In genomic region chr1:188313303-188313702, GRCm38 (mm10) we compare ENCODE assay signal across 21 mouse cellular contexts. TPM values are rescaled to one million over a fixed set of nuclear protein-coding genes. Genes with fewer than 3 reads are reported as not detected.
A peak's percentile ranks its signal among the peaks of the same experiment; 100 is the strongest.
DNase-seq lines count a peak whose midpoint lies in the region; ATAC-seq lines count a peak whose summit lies in the region.
"Had no signal": no experiment of that assay in that cellular context is flagged by ENCODE, and none has a peak within 500 bp of the region (broad histone marks: within the 10 kb centered on the region; RNA-seq: fewer than 3 reads in every experiment).

No protein-coding gene starts in this region.

- no peak for DNase-seq in frontal cortex, postnatal 10 days (ENCODE audit: low spot score in 2 of 2)
- DNase-seq in brain, adult 2 months (ENCODE audit: low read depth, low spot score) = peak; percentile 38
- DNase-seq in telencephalon, adult 2 months (ENCODE audit: low read depth, low spot score) = peak; percentile 64
- DNase-seq: adrenal gland, adult 2 months; adrenal gland, postnatal 10 days; adrenal gland, postnatal 25 days; cerebellum, adult 11-12 months; cerebellum, adult 2 months; cerebellum, adult 9-10 months; cerebellum, postnatal 10 days; cerebellum, postnatal 25 days; embryo, embryonic 11 days had no signal

- H3K27me3 ChIP-seq in hindbrain, embryonic 16.5 days (replicated peaks; ENCODE audit: control insufficient read depth, insufficient read depth, low read length) = no peaks in the 10 kb centered on the region
- H3K27me3 ChIP-seq: embryonic facial prominence, embryonic 13.5 days; embryonic facial prominence, embryonic 15.5 days; forebrain, embryonic 12.5 days had no signal

- no peak overlapping the region for H3K4me2 ChIP-seq in hindbrain, embryonic 16.5 days (ENCODE audit: low read length)
- H3K4me2 ChIP-seq: embryonic facial prominence, embryonic 13.5 days; embryonic facial prominence, embryonic 15.5 days; forebrain, embryonic 12.5 days had no signal

- H3K4me3 ChIP-seq in hindbrain, embryonic 16.5 days (ENCODE audit: low read length) = no peak overlapping the region
- H3K4me3 ChIP-seq: embryonic facial prominence, embryonic 13.5 days; embryonic facial prominence, embryonic 15.5 days; erythroblast, embryonic 14.5 days; forebrain, embryonic 10.5 days; forebrain, embryonic 12.5 days had no signal

- H3K9ac ChIP-seq in hindbrain, embryonic 16.5 days (ENCODE audit: low read depth, low read length) = no peak overlapping the region
- H3K9ac ChIP-seq: embryonic facial prominence, embryonic 13.5 days; embryonic facial prominence, embryonic 15.5 days; forebrain, embryonic 12.5 days had no signal

- no peaks in the 10 kb centered on the region for H3K36me3 ChIP-seq in hindbrain, embryonic 16.5 days (ENCODE audit: control insufficient read depth, insufficient read depth, low read length)
- H3K36me3 ChIP-seq: embryonic facial prominence, embryonic 13.5 days; embryonic facial prominence, embryonic 15.5 days; forebrain, embryonic 10.5 days; forebrain, embryonic 12.5 days had no signal

- peak; percentile 82 for ATAC-seq in frontal cortex, adult (ENCODE audit: low TSS enrichment)
- no peak for ATAC-seq in hindbrain, embryonic 16.5 days
- ATAC-seq: forebrain, embryonic 14.5 days had no signal

- H3K9me3 ChIP-seq in hindbrain, embryonic 16.5 days (ENCODE audit: control insufficient read depth, low read length) = no peaks in the 10 kb centered on the region
- H3K9me3 ChIP-seq: embryonic facial prominence, embryonic 13.5 days; embryonic facial prominence, embryonic 15.5 days; forebrain, embryonic 10.5 days; forebrain, embryonic 12.5 days had no signal

- H3K4me1 ChIP-seq in hindbrain, embryonic 16.5 days (ENCODE audit: control insufficient read depth, insufficient read depth, low read depth, low read length) = no peaks in the 10 kb centered on the region
- H3K4me1 ChIP-seq: embryonic facial prominence, embryonic 13.5 days; embryonic facial prominence, embryonic 15.5 days; forebrain, embryonic 12.5 days had no signal

- 91% methylated on average over 7 of the region's 7 CpGs for WGBS in hindbrain, embryonic 16.5 days

- no peak overlapping the region for H3K27ac ChIP-seq in hindbrain, embryonic 16.5 days (ENCODE audit: low read depth, low read length)
- H3K27ac ChIP-seq: embryonic facial prominence, embryonic 13.5 days; embryonic facial prominence, embryonic 15.5 days; forebrain, embryonic 10.5 days; forebrain, embryonic 12.5 days had no signal

RNA-seq across cellular contexts. Expression of gene Ush2a, which starts 51.5 kb away (rescaled TPM):
- 0.21 and 0.34 TPM in 2 replicates for polyA plus RNA-seq in hindbrain, embryonic 16.5 days (2015; fragmentation: Nextera tagmentation; extraction: Ambion mirVana)
- polyA plus RNA-seq: C2C12; erythroblast, embryonic 14.5 days had no signal

Comparison
In these comparisons a context has a peak if more than half of its experiments do, and no peak if none do; other contexts are left out.
1. DNase-seq: peak in brain, adult 2 months (single experiment) and telencephalon, adult 2 months (single experiment); none in frontal cortex, postnatal 10 days (0 of 2).